Mouse (Mus musculus): ENCODE data around the gene Olfr1023. TPM values are rescaled to one million over a fixed set of nuclear protein-coding genes. Genes with fewer than 3 reads are reported as not detected.

Olfr1023 gene
- not detected for total RNA-seq (2021)

DNA sequence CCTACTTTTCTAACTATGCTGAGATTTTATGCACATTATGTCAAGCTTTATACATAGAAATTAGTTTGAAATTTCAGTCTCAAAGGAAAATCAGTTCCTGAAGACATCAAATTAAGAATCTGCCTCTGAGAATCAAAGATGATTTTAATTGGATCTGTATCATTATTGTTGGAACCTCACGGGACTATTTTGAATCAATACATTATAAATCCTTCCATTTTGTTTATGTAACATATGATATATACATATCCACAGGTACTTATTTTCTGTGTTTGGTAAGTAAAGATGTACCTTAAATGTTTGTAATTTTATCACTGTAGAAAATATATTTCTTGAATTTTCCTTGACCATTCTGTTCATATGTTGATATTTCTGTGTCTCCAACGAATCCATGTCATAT lies at the start of gene Olfr1023:
Gene Olfr1023 (plus strand): TSS at position 301 of the 400 bp plus-strand sequence.
- intact Hi-C loops (cut with DNase I) = no loop called here
- no peak for DNase-seq (ENCODE audit: low spot score in 2 of 2)

DNA sequence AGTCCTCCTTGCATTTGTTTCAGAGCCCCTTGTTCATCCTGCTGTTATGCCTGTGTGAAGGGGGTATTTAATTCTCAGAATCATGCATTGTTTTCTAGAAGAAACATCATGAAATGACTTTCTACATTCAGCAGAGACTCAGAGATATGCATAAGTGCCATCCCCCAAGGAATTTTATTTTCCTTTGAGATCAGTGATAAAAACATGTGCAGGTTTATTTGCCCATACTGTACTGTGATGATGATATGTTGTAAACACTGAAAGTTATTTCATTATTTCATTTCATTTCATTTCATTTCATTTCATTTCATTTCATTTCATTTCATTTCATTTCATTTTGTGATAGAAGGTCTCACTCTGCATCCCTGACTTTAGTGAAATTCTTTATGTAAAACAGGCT lies 40.1 kb upstream of the Olfr1023 start, which contains the start of gene Olfr1019:
Gene Olfr1019 (minus strand): TSS at position 101 of the 400 bp plus-strand sequence.
- intact Hi-C loops (cut with DNase I) = no loop called here

DNA sequence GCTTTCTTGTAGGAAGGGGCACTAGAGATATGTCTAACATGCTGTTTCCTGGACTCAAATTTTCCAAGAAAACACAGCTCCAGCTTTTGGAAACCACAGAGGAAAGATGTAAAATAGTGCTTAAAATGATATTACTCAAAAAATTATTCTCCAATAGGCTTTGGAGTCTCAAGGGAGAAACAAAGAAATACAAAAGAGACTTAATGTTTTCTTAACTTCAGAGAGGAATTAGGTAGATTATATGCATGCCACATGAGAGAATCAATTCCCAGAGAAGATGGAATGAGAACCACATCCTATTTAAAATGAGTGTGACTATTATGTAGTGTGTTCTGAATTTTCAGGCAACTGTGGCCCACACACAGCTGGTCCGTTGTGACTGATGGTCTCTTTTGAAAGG lies 38.7 kb upstream of the Olfr1023 start, which contains the start of gene Olfr1020:
Gene Olfr1020 (plus strand): TSS at position 301 of the 400 bp plus-strand sequence.
- intact Hi-C loops (cut with DNase I) = no loop called here
- no peak for DNase-seq (ENCODE audit: low spot score in 2 of 2)

More for the DNA sequence above, 40.1 kb upstream of the Olfr1023 start, which contains the start of gene Olfr1019:
- no peak for DNase-seq (ENCODE audit: low spot score in 2 of 2)

DNA sequence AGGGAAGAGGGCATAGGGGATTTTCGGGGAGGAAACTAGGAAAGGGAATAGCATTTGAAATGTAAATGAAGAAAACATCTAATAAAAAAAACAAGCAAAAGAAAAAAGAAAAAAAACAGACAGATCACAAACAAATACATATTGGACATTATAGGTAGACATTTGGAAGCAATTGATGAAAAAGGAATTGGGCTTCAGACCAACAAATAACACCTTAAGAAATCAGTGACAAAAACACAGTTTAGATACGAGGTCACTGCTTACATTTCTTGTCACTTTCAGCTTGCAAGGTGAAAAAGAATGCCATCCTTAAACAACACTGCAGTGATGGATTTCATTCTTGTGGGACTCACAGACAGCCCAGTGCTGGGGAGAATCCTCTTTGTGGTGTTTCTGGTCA lies 17.1 kb upstream of the Olfr1023 start, which contains the start of gene Olfr1022:
Gene Olfr1022 (plus strand): TSS at position 301 of the 400 bp plus-strand sequence.
- intact Hi-C loops (cut with DNase I) = no loop called here
- DNase-seq (ENCODE audit: low spot score in 2 of 2) = no peak

DNA sequence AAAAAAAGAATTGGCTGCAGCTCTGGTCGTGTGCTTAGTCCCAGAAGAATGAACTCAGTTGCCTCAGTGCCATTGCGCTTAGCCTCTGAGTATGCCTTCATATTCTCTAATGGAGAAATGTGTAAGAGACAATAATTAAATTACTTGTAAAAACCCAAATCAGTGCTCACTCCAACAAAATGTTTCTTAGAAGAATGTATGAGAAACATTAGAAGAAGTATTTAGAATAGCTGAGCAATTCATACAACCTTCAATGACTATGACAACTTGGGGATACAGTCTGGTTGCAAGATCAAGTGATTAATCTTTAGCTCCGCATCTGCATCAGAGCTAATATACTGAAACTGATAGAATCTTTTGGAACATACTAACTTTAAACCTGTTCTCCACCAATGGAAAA lies 19.5 kb downstream of the Olfr1023 start, which contains the start of gene Olfr1024:
Gene Olfr1024 (minus strand): TSS at position 101 of the 400 bp plus-strand sequence.
- intact Hi-C loops (cut with DNase I) = no loop called here
- no peak for DNase-seq (ENCODE audit: low spot score in 2 of 2)

DNA sequence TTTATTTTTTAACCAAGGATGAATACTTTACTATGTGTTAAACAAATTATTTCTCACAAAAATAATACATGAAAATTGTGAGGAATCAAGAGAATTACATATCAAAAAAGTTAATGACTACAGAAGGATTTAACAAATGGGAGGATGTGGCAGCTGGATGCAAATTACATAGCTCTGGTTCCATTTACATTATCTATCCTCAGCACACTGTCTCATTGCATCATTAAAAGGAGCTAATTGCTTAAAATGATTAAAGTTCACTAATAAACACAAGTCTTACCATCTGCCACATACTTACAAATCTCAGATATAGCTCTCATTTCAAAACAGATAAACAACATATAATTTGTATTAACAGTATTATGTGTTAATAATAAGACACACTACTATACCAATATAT lies 27.8 kb downstream of the Olfr1023 start:
- DNase-seq (ENCODE audit: low spot score in 2 of 2) = no peak
- intact Hi-C loops (cut with DNase I) = no loop called here

DNA sequence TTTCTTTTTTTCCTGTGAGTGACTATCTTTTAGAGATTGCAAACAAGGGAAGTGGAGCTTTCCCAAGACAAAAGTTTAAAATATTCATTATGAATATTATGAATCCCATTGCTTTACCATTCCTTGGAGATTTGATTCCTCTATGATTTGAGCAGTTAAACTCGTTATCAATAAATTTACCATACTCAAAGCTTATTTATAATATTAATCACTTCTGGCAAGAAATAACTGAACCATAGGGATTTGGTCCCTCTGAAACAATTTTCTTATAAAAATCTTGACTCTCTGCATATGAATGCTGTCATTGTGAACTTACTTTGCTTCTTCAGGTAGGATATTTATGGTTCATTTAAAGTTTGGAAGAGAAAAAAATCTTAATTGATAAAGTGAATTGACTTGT lies 29.5 kb downstream of the Olfr1023 start, which contains the start of gene Olfr1025-ps1:
Gene Olfr1025-ps1 (plus strand): TSS at position 301 of the 400 bp plus-strand sequence.
- intact Hi-C loops (cut with DNase I) = no loop called here
- DNase-seq (ENCODE audit: low spot score in 2 of 2) = no peak

DNA sequence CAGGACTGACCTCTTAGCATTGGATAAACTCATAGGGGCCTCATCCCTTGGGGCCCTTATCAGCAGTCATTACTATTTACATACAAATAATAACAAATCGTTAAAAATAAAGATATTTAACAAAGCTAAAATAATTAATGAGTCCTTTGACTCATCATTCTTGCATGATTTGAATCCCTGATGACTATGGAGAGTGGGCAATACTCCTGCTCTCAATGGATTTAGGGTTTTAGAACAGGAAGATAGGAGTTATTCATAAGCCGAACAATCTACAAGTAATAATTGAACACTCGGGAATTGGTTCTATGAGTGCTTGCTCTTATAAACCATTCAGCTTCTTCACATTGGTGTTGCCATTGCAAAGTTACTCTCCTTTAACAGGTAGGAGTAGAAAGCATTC lies 35.8 kb downstream of the Olfr1023 start, which contains the start of gene Olfr1026:
Gene Olfr1026 (plus strand): TSS at position 301 of the 400 bp plus-strand sequence.
- no peak for DNase-seq (ENCODE audit: low spot score in 2 of 2)
- intact Hi-C loops (cut with DNase I) = no loop called here

Other genes with a start within 250 kb of the Olfr1023 start
- not detected for gene Olfr1002, start 234.9 kb upstream of the Olfr1023 start, total RNA-seq (2021)
- not detected for gene Olfr154, start 221.2 kb upstream of the Olfr1023 start, total RNA-seq (2021)
- not detected for gene Olfr1006, start 206.9 kb upstream of the Olfr1023 start, total RNA-seq (2021)
- not detected for gene Olfr1008, start 196.2 kb upstream of the Olfr1023 start, total RNA-seq (2021)
- not detected for gene Olfr1009, start 170.2 kb upstream of the Olfr1023 start, total RNA-seq (2021)
- gene Olfr1012, start 122.9 kb upstream of the Olfr1023 start, total RNA-seq (2021) = not detected
- gene Olfr1013, start 118.5 kb upstream of the Olfr1023 start, total RNA-seq (2021) = not detected
- gene Olfr1014, start 112.9 kb upstream of the Olfr1023 start, total RNA-seq (2021) = not detected
- not detected for gene Olfr1015, start 103.6 kb upstream of the Olfr1023 start, total RNA-seq (2021)
- gene Olfr1016, start 83.1 kb upstream of the Olfr1023 start, total RNA-seq (2021) = not detected
- gene Olfr1018, start 67.2 kb upstream of the Olfr1023 start, total RNA-seq (2021) = not detected
- not detected for gene Olfr1019, start 40.2 kb upstream of the Olfr1023 start, total RNA-seq (2021)
- not detected for gene Olfr1020, start 38.6 kb upstream of the Olfr1023 start, total RNA-seq (2021)
- not detected for gene Olfr1022, start 17.0 kb upstream of the Olfr1023 start, total RNA-seq (2021)
- not detected for gene Olfr1024, start 19.4 kb downstream of the Olfr1023 start, total RNA-seq (2021)
- not detected for gene Olfr1025-ps1, start 29.6 kb downstream of the Olfr1023 start, total RNA-seq (2021)
- gene Olfr1026, start 35.9 kb downstream of the Olfr1023 start, total RNA-seq (2021) = not detected
- not detected for gene Olfr1028, start 64.8 kb downstream of the Olfr1023 start, total RNA-seq (2021)
- not detected for gene Olfr1029, start 88.3 kb downstream of the Olfr1023 start, total RNA-seq (2021)
- not detected for gene Olfr1030, start 93.6 kb downstream of the Olfr1023 start, total RNA-seq (2021)
- gene Olfr1031, start 104.7 kb downstream of the Olfr1023 start, total RNA-seq (2021) = not detected
- gene Olfr1032, start 119.9 kb downstream of the Olfr1023 start, total RNA-seq (2021) = not detected
- not detected for gene Olfr1033, start 135.0 kb downstream of the Olfr1023 start, total RNA-seq (2021)
- not detected for gene Olfr1034, start 160.2 kb downstream of the Olfr1023 start, total RNA-seq (2021)
- gene Olfr1036, start 188.4 kb downstream of the Olfr1023 start, total RNA-seq (2021) = not detected
- gene Olfr1037, start 201.7 kb downstream of the Olfr1023 start, total RNA-seq (2021) = not detected

Measured in left cerebral cortex, postnatal 25 days (tissue).